ENCODE assay signal across 30 mouse cellular contexts in the genomic region with DNA sequence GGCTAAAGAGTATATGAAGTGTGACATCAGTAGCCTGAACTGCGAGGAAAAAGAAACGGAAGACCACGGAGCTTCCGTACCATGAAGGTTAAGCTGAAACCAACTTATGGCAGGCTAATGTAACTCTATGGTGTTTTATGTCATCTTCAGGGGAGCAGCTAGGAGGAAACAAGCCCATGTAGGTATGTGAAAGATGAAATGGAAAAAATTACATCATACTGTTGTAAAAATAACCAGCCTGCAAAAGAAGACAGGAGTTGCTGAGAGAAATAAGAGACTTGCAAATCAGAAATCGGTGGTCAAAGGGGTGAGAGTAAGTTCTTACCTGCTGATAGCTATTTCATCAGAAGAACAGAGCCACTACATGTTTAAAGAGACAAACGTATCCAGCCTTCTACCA. TPM values are rescaled to one million over a fixed set of nuclear protein-coding genes. Genes with fewer than 3 reads are reported as not detected.
"Had no signal": no experiment of that assay in that cellular context is flagged by ENCODE, and none has a peak within 500 bp of the region (broad histone marks: within the 10 kb centered on the region; RNA-seq: fewer than 3 reads in every experiment).

No protein-coding gene starts in this region.

- H3K27ac ChIP-seq: embryonic facial prominence, embryonic 10.5 days; embryonic facial prominence, embryonic 12.5 days; embryonic facial prominence, embryonic 13.5 days; embryonic facial prominence, embryonic 15.5 days; forebrain, embryonic 10.5 days; forebrain, embryonic 12.5 days; forebrain, embryonic 13.5 days; forebrain, embryonic 15.5 days; gastrocnemius, adult 2 months; heart, adult 2 months had no signal

- H3K4me3 ChIP-seq: embryonic facial prominence, embryonic 10.5 days; embryonic facial prominence, embryonic 12.5 days; embryonic facial prominence, embryonic 13.5 days; embryonic facial prominence, embryonic 15.5 days; erythroblast, embryonic 14.5 days; forebrain, embryonic 10.5 days; forebrain, embryonic 12.5 days; forebrain, embryonic 13.5 days; forebrain, embryonic 15.5 days; gastrocnemius, adult 2 months; heart, adult 2 months had no signal

- ATAC-seq: forebrain, embryonic 13.5 days; forebrain, embryonic 14.5 days; forebrain, embryonic 15.5 days; forebrain, embryonic 16.5 days; forebrain, postnatal 0 days had no signal

- H3K9me3 ChIP-seq: embryonic facial prominence, embryonic 10.5 days; embryonic facial prominence, embryonic 12.5 days; embryonic facial prominence, embryonic 13.5 days; embryonic facial prominence, embryonic 15.5 days; forebrain, embryonic 10.5 days; forebrain, embryonic 12.5 days; forebrain, embryonic 13.5 days; forebrain, embryonic 15.5 days had no signal

- H3K4me2 ChIP-seq: embryonic facial prominence, embryonic 12.5 days; embryonic facial prominence, embryonic 13.5 days; embryonic facial prominence, embryonic 15.5 days; forebrain, embryonic 12.5 days; forebrain, embryonic 13.5 days; forebrain, embryonic 15.5 days had no signal

- DNase-seq: cerebellum, adult 8-10 months; cerebellum, adult 9-10 months; cerebellum, adult 9-11 months; cerebellum, postnatal 10 days; cerebellum, postnatal 14 days; cerebellum, postnatal 25 days; cerebellum, postnatal 36 days; embryo, embryonic 11 days; forebrain, postnatal 0 days; gastrocnemius, adult 2 months; gastrocnemius, postnatal 10 days; gastrocnemius, postnatal 14 days; gastrocnemius, postnatal 25 days; gastrocnemius, postnatal 36 days; heart, adult 11 months; heart, adult 18-20 months; heart, adult 2 months had no signal

- H3K4me1 ChIP-seq: embryonic facial prominence, embryonic 10.5 days; embryonic facial prominence, embryonic 12.5 days; embryonic facial prominence, embryonic 13.5 days; embryonic facial prominence, embryonic 15.5 days; forebrain, embryonic 12.5 days; forebrain, embryonic 15.5 days had no signal

- H3K27me3 ChIP-seq: embryonic facial prominence, embryonic 12.5 days; embryonic facial prominence, embryonic 13.5 days; embryonic facial prominence, embryonic 15.5 days; forebrain, embryonic 12.5 days; forebrain, embryonic 13.5 days; forebrain, embryonic 15.5 days had no signal

- H3K36me3 ChIP-seq: embryonic facial prominence, embryonic 10.5 days; embryonic facial prominence, embryonic 12.5 days; embryonic facial prominence, embryonic 13.5 days; embryonic facial prominence, embryonic 15.5 days; forebrain, embryonic 10.5 days; forebrain, embryonic 12.5 days; forebrain, embryonic 15.5 days had no signal

- H3K9ac ChIP-seq: embryonic facial prominence, embryonic 12.5 days; embryonic facial prominence, embryonic 13.5 days; embryonic facial prominence, embryonic 15.5 days; forebrain, embryonic 12.5 days; forebrain, embryonic 13.5 days; forebrain, embryonic 15.5 days; forebrain, postnatal 0 days had no signal

RNA-seq across cellular contexts. Expression of a gene that starts 24.8 kb away (rescaled TPM):
- total RNA-seq: common myeloid progenitor, adult 5-6 weeks; granulocyte monocyte progenitor cell, adult 5-6 weeks; heart, adult 18-20 months; heart, adult 2 months had no signal
- polyA plus RNA-seq: erythroblast, embryonic 14.5 days had no signal
